Mouse (Mus musculus) G1E (cell line): ENCODE data around the gene Terf2ip. TPM values are rescaled to one million over a fixed set of nuclear protein-coding genes. Genes with fewer than 3 reads are reported as not detected.

Experiments
- ATAC-seq: 2 replicates; pipeline ENCODE4 v1.8.0; 2016; ENCODE audit warnings: mild to moderate bottlenecking; ENCODE audit not compliant: insufficient number of reproducible peaks, poor library complexity, low FRiP score, severe bottlenecking; ENCODE audit errors: extremely low read depth
- DNase-seq: peaks from one replicate; pipeline ENCODE4 v3.0.0; 2012; ENCODE audit warnings: low spot score
- H3K27me3 ChIP-seq: 2 replicates; pipeline ENCODE4 v1.6.1; 2012; ENCODE audit warnings: mild to moderate bottlenecking, low read length, inconsistent platforms; ENCODE audit not compliant: insufficient read depth
- H3K36me3 ChIP-seq: replicated peaks from 2 replicates; pipeline ENCODE3; 2012; ENCODE audit warnings: mild to moderate bottlenecking, inconsistent platforms
- H3K4me1 ChIP-seq: 2 replicates; pipeline ENCODE4 v1.6.1; 2012; ENCODE audit warnings: low read depth, low read length, inconsistent platforms, mixed read lengths; ENCODE audit not compliant: insufficient read depth
- H3K4me3 ChIP-seq: 2 replicates; pipeline ENCODE4 v1.5.1; 2012; ENCODE audit warnings: low read depth, mild to moderate bottlenecking, inconsistent platforms, low read length, moderate library complexity, mixed read lengths
- H3K9me3 ChIP-seq: replicated peaks from 2 replicates; pipeline ENCODE4 v1.6.1; 2012; ENCODE audit warnings: inconsistent platforms
- CTCF ChIP-seq: IDR thresholded peaks from 2 replicates; pipeline ENCODE4 v1.5.1; 2012; ENCODE audit warnings: low read depth, low read length, inconsistent platforms, mixed read lengths
- GATA1 ChIP-seq: IDR thresholded peaks from 2 replicates; pipeline ENCODE4 v1.6.1; 2012; ENCODE audit warnings: borderline replicate concordance, low read length, inconsistent platforms, mixed read lengths
- GATA2 ChIP-seq: IDR thresholded peaks from 2 replicates; pipeline ENCODE4 v1.6.1; 2012; ENCODE audit warnings: low read depth, low read length, inconsistent platforms, borderline replicate concordance
- POLR2AphosphoS5 ChIP-seq: IDR thresholded peaks from 2 replicates; pipeline ENCODE4 v1.6.1; 2012; ENCODE audit warnings: low read depth, low read length, inconsistent platforms; ENCODE audit not compliant: insufficient replicate concordance
- TAL1 ChIP-seq: conservative IDR thresholded peaks from 2 replicates; pipeline ENCODE4 v1.6.1; 2012; ENCODE audit warnings: low read depth, low read length, inconsistent platforms, mixed read lengths
- polyA plus RNA-seq: library from polyadenylated mRNA; stranded (reverse); fragments of >175 nt; gene quantifications from 2 replicates; pipeline ENCODE4 v1.2.3, GENCODE M21; 2012
- total RNA-seq, 2 experiments: library from RNA; stranded (forward) in 1 of 2; stranded (reverse) in 1 of 2; fragments of 200-1000 nt in 1 of 2; fragments of >200 nt in 1 of 2; fragmentation: Nextera tagmentation in 1 of 2; gene quantifications; 2 replicates each; pipeline ENCODE4 v1.2.3; 2014 to 2017

The Terf2ip gene
- total and polyA plus RNA-seq, 3 experiments = 8.7 to 20.6 (median 18.4) TPM

DNA sequence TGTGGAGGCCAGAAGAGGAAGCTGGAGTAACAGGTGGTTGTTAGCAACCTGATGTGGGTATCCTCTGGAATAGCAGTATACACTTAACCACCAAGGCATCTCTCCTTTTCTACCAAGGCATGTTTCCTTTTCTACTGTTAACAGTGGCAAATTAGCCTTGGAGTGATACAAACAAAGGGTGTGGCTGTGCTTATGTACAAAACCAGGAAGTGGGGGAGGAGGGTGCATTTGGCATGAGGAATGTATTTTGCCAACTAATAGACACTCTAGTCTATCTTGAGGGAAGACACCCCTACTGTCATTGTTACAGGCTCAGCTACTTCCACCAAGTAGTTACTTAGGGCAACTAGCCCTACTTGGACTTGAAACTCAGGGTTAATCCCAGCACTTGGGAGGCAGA, 6.4 kb upstream of the Terf2ip start:
- DNase-seq (no peak), ATAC-seq (no peak)
- H3K36me3 ChIP-seq = peaks cover 82% of the 10 kb centered on the region
- no peak overlapping the region for H3K4me3 ChIP-seq
- no peaks in the 10 kb centered on the region for H3K9me3 ChIP-seq
- TF ChIP-seq POLR2AphosphoS5 (no peak), TAL1 (no peak), GATA2 (no peak), CTCF (no peak), GATA1 (no peak)
- no peaks in the 10 kb centered on the region for H3K27me3 ChIP-seq
- H3K4me1 ChIP-seq = peaks cover 44% of the 10 kb centered on the region

DNA sequence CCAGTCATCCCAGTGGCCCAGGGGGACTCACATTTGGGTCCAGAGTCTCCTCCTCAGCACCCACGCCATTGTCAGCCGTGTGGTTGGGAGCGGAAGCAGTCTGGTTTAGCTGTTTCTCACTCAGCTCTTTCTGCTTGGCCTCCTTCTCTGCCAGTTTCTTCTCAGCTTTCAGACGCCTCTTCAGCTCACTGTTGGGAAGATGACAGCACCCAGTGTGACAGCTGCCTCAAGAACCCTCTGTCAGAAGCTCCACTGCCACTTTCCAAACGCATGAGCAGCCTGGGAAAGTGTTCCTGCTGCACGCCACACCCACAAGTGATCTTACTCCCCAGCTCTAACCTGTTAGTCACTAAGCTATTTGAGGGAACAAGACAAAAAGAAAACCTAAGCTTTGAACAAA, 5.6 kb upstream of the Terf2ip start:
- Histone ChIP-seq H3K27me3 (no peaks in the 10 kb centered on the region), H3K9me3 (no peaks in the 10 kb centered on the region), H3K4me3 (no peak overlapping the region), H3K4me1 (peaks cover 50% of the 10 kb centered on the region), H3K36me3 (peaks cover 74% of the 10 kb centered on the region)
- DNase-seq (no peak), ATAC-seq (no peak)
- no peak for TF ChIP-seq GATA1
- TF ChIP-seq POLR2AphosphoS5 = no peak
- no peak for TF ChIP-seq GATA2

DNA sequence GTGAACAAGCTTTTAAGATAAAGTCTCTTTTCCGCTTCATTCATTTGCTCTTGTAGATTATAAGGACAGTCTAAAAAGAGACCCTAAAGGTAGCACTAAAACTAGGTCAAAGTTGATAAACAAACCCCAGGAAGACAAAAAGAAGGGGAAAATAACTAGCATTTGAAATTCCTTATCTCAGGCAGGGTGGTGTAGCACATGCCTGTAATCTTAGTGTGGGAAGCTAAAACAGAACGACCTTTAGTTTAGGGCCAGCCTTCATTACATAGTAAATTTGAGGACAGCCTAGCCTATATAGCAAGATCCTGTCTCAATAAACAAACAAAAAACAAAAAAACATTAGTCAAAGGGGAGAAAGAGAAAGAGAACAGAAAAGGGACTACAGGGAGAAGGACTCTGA, 3.5 kb upstream of the Terf2ip start:
- no peak for TF ChIP-seq POLR2AphosphoS5
- Histone ChIP-seq H3K9me3 (no peaks in the 10 kb centered on the region), H3K4me1 (peaks cover 51% of the 10 kb centered on the region), H3K36me3 (peaks cover 53% of the 10 kb centered on the region), H3K27me3 (no peaks in the 10 kb centered on the region), H3K4me3 (no peak overlapping the region)
- no peak for DNase-seq
- peak; percentile 32; the same call in 1 of the 2 replicates for ATAC-seq

DNA sequence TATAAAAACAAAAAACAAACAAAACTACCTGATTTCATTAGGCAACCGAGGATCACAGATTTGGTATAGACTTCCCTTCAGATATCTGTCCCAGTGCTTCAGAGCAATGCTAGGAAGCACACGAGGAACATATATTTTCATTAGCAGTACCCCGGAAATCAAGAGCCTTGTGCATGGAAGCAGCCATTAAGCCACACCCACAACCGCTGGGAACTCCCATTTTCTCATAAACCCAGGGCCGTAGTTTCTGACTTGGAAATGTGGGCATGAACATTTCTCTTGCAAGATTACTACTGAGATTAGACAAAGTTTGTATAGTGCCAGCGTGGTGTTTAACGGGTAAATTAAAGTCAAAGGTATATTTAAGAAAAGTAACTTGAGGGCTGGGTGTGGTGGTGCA, 1.6 kb upstream of the Terf2ip start:
- ATAC-seq (no peak), DNase-seq (peak; percentile 16)
- no peak for TF ChIP-seq CTCF
- TF ChIP-seq TAL1 = no peak
- TF ChIP-seq GATA1 = no peak
- Histone ChIP-seq H3K4me1 (peaks cover 56% of the 10 kb centered on the region), H3K27me3 (no peaks in the 10 kb centered on the region), H3K36me3 (peaks cover 42% of the 10 kb centered on the region), H3K9me3 (no peaks in the 10 kb centered on the region), H3K4me3 (peak overlapping the region; percentile 97; the same call in 1 of the 2 replicates)

DNA sequence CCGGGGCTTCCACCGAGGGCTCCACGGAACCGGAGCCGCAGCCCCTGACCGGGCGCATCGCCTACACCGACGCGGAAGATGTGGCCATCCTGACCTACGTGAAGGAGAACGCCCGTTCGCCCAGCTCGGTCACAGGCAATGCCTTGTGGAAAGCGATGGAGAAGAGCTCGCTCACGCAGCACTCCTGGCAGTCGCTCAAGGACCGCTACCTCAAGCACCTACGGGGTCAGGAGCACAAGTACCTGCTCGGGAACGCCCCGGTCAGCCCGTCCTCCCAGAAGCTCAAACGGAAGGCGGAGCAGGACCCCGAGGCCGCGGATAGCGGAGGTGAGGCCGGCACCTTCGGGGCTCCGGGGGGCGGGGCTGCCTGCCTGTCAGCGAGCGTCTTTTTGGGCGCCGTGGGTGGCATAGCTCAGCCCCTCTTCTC, 631 bp downstream of the Terf2ip start:
- Histone ChIP-seq H3K36me3 (peaks cover 40% of the 10 kb centered on the region), H3K4me1 (peaks cover 35% of the 10 kb centered on the region), H3K4me3 (peak overlapping the region; percentile 97), H3K27me3 (no peaks in the 10 kb centered on the region), H3K9me3 (no peaks in the 10 kb centered on the region)
- TF ChIP-seq POLR2AphosphoS5 (no peak), TAL1 (no peak), CTCF (no peak), GATA1 (no peak), GATA2 (no peak)
- no peak for ATAC-seq
- DNase-seq = peak; percentile 30

DNA sequence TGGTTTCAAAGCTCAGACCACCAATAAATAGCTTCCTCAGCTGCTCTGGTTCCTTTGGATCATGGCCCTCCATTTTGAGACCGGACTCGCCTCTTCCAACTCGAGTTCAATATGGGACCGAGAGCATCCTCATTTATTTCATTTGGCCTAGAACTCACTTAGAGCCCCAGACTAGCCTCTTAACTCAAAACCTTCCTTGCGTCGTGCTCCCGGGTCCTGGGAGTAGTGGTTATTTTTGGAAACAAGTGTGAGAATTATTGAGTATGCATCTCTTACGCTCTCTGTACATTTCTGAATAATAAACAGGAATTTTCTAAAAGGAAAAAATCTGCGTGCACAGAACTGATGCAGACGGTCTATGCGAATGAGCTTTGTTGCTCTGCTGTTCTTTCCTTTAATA, 3.7 kb downstream of the Terf2ip start, which contains the start of gene Gm6793:
Gene Gm6793, minus strand, starts transcription at position 101 of the 400 bp plus-strand sequence.
- peaks cover 12% of the 10 kb centered on the region for H3K4me1 ChIP-seq
- ATAC-seq (no peak), DNase-seq (no peak)
- peaks cover 52% of the 10 kb centered on the region for H3K36me3 ChIP-seq
- H3K4me3 ChIP-seq = no peak within 1 kb of the TSS
- no peak for TF ChIP-seq CTCF
- TF ChIP-seq POLR2AphosphoS5 = no peak
- TF ChIP-seq GATA2 = no peak
- TF ChIP-seq GATA1 = no peak
- TF ChIP-seq TAL1 = no peak
- H3K27me3 ChIP-seq = no peaks in the 10 kb centered on the region
- no peaks in the 10 kb centered on the region for H3K9me3 ChIP-seq

DNA sequence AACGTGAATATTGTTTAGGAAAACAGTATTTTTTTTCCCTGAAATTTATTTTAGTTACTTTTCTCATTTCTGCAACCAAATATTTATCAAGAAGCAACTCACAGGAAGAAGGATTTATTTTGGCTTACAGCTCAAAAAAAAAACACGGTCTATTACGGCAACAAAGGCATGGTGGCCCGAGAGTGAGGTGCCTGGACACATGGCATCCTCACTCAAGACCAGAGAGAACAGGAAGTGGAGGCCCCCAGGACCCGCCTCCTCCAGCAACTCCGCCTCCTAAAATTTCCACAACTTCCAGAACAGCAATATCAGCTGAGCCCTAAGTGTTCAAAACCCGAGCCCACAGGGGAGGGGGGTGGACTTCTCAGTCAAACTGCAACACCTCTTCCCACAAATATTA, 18.3 kb downstream of the Terf2ip start:
- Histone ChIP-seq H3K36me3 (no peaks in the 10 kb centered on the region), H3K4me3 (no peak overlapping the region), H3K4me1 (peaks cover 3% of the 10 kb centered on the region), H3K9me3 (no peaks in the 10 kb centered on the region), H3K27me3 (peaks cover 6% of the 10 kb centered on the region; the same call in 1 of the 2 replicates)
- TF ChIP-seq GATA2 (no peak), GATA1 (no peak), TAL1 (no peak), CTCF (no peak)
- DNase-seq = no peak
- no peak for ATAC-seq
